Mouse (Mus musculus) thymus, adult 2 months (tissue): Measurements from ENCODE around the gene Gpi1. TPM values are rescaled to one million over a fixed set of nuclear protein-coding genes. Genes with fewer than 3 reads are reported as not detected.
A peak's percentile ranks its signal among the peaks of the same experiment; 100 is the strongest.
"Not testable (repeated sequence)": the region's sequence is repeated elsewhere in the genome, so short reads cannot be mapped to it uniquely, and the experiment has no call there.

ENCODE experiments used
- DNase-seq: peaks from one replicate; pipeline ENCODE4 v3.0.0; 2021
- H3K27ac ChIP-seq: fragments of 200-500 bp; 2 replicates; pipeline ENCODE4 v1.5.1; 2012; ENCODE audit warnings: low read length, control low read depth; ENCODE audit not compliant: control insufficient read depth, insufficient read depth
- H3K27me3 ChIP-seq: fragments of 200-500 bp; 2 replicates; pipeline ENCODE4 v1.6.1; 2012; ENCODE audit warnings: mild to moderate bottlenecking, low read length, moderate library complexity, mixed read lengths; ENCODE audit not compliant: control insufficient read depth, insufficient read depth
- H3K36me3 ChIP-seq: fragments of 200-500 bp; 2 replicates; pipeline ENCODE4 v1.6.1; 2012; ENCODE audit warnings: mild to moderate bottlenecking, low read length, moderate library complexity; ENCODE audit not compliant: control insufficient read depth, insufficient read depth
- H3K4me1 ChIP-seq: fragments of 200-500 bp; replicated peaks from 2 replicates; pipeline ENCODE4 v1.6.1; 2012; ENCODE audit warnings: low read length; ENCODE audit not compliant: control insufficient read depth, insufficient read depth
- H3K4me3 ChIP-seq: fragments of 200-500 bp; 2 replicates; pipeline ENCODE4 v1.5.1; 2012; ENCODE audit warnings: mild to moderate bottlenecking, low read length, control low read depth, moderate library complexity; ENCODE audit not compliant: control insufficient read depth, insufficient read depth
- CTCF ChIP-seq: fragments of 200-500 bp; IDR thresholded peaks from 2 replicates; pipeline ENCODE4 v1.5.1; 2012; ENCODE audit warnings: mild to moderate bottlenecking, control low read depth, low read length, moderate library complexity, borderline replicate concordance; ENCODE audit not compliant: control insufficient read depth, poor library complexity, insufficient read depth; ENCODE audit errors: extremely low read depth
- POLR2A ChIP-seq: fragments of 200-500 bp; IDR thresholded peaks from 2 replicates; pipeline ENCODE4 v1.6.1; 2012; ENCODE audit warnings: mild to moderate bottlenecking, low read length, control low read depth, moderate library complexity; ENCODE audit not compliant: control insufficient read depth, poor library complexity, insufficient read depth; ENCODE audit errors: extremely low read depth
- WGBS: fragments of 180-500 bp; shearing (Covaris S2); methylation state at CpG from one replicate; pipeline ENCODE4 v1.1.7; 2018; 5-methylcytosine and 5-hydroxymethylcytosine counted together
- polyA plus RNA-seq: library from polyadenylated mRNA; depleted of rRNA; stranded (reverse); fragments of >200 nt; gene quantifications from 2 replicates; pipeline ENCODE4 v1.2.3, GENCODE M21; 2012

Gpi1 gene
- polyA plus RNA-seq, 1 experiment = 265 TPM

DNA sequence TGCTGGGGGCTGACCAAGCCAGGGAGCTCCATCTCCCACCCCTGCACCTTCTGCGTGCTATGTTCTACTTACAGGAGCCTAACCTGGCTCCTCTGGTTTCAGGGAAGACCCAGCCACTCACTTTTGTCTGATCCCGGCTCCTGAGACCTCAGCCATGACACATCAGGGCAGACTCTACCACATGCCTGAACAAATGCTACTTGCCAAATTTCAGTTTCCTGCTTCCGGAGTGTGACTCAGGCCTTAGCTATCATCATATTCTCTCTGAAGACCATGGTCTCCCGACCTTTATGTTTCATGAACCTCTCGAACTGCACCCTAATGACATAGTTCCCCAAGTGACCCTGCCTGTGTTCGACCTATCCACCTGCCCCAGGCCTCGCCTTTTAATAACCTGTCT lies 16.9 kb downstream of the Gpi1 start:
- DNase-seq = no peak
- H3K4me3 ChIP-seq = no peak overlapping the region
- H3K4me1 ChIP-seq = peaks cover 13% of the 10 kb centered on the region; the same call in 1 of the 2 replicates
- TF ChIP-seq CTCF (no peak), POLR2A (no peak)
- no peaks in the 10 kb centered on the region for H3K27me3 ChIP-seq
- 96% methylated on average over 7 of the region's 7 CpGs for WGBS
- H3K36me3 ChIP-seq = peaks cover 63% of the 10 kb centered on the region
- no peak overlapping the region for H3K27ac ChIP-seq

GRCm38 (mm10) chr7:34208027-34208745 lies 21.9 kb downstream of the Gpi1 start:
- WGBS = 93% methylated on average over 9 of the region's 9 CpGs
- H3K27me3 ChIP-seq = no peaks in the 10 kb centered on the region
- H3K4me1 ChIP-seq = no peaks in the 10 kb centered on the region
- H3K36me3 ChIP-seq = peaks cover 85% of the 10 kb centered on the region
- no peak for TF ChIP-seq POLR2A
- no peak for TF ChIP-seq CTCF
- H3K27ac ChIP-seq = no peak overlapping the region
- DNase-seq = no peak
- no peak overlapping the region for H3K4me3 ChIP-seq

- Histone ChIP-seq H3K27me3 (no peaks in the 10 kb centered on the region), H3K27ac (no peak overlapping the region), H3K36me3 (peaks cover 85% of the 10 kb centered on the region), H3K4me3 (no peak overlapping the region), H3K4me1 (no peaks in the 10 kb centered on the region)
- TF ChIP-seq POLR2A (no peak), CTCF (no peak)
- DNase-seq = no peak
- WGBS = 95% methylated on average over 6 of the region's 6 CpGs
Measured at GRCm38 (mm10) chr7:34206331-34206730, 23.8 kb downstream of the Gpi1 start.

DNA sequence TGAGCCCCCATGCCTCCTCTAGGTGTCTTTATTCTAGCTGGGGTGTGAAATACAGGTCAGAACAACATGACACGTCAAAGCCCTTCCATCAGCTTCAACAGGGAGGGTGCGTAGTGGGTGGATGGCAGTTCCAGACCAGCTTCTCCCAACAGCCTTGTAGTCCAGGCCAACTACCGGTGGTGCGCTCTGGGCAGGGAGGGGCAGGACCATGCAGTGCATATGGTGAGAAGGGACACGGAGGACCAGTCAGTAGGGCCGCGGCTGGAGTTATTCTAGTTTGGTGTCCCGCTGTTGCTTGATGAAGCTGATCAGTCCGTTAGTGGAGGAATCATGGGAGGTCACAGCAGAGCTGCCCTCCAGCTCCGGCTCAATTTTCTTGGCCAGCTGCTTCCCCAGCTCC lies 28.0 kb downstream of the Gpi1 start:
- H3K27ac ChIP-seq, H3K27me3 ChIP-seq, H3K4me1 ChIP-seq, H3K4me3 ChIP-seq, DNase-seq: not testable (repeated sequence)
- WGBS = 97% methylated on average over 10 of the region's 10 CpGs
- peaks cover 60% of the 10 kb centered on the region for H3K36me3 ChIP-seq

DNA sequence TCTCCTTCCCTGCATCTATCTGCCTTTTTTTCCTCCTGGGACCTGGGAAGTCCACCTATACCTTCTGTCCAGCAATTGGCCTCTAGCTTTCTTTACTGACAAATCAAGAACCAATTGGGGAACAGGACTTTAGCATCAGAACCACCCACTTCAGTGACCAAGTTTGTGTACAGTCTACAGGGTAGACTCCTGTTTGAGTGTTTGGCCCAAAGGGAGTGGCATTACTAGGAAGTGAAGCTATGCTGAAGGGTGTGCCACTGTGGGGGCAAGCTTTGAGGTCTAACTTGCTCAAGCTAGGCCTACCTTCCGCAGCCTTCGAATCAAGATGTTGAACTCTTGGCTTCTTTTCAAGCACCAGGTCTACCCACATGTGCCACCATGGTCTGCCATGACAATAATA lies 29.3 kb downstream of the Gpi1 start:
- H3K36me3 ChIP-seq = peaks cover 47% of the 10 kb centered on the region
- 100% methylated on average over 2 of the region's 2 CpGs for WGBS

DNA sequence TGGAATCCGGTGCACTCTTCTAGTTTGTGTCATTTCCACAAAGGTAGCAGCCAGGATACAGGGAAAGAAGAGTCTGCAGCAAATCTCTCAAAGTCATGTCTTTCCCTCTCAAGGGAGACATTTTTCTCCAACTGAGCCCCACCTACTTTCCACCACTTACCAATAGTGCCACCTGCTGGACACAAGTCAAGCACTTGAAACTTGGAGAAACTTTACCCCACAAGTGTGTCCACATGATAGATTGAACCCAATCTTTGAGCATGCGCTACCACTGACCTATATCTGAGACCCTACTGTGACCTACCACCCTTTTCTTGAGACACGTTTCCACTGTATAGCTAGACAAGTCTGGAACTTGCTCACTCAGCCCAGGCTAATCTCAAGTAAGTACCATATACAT lies 31.8 kb downstream of the Gpi1 start:
- Histone ChIP-seq H3K36me3 (peaks cover 22% of the 10 kb centered on the region), H3K4me3 (no peak overlapping the region), H3K27ac (no peak overlapping the region), H3K4me1 (peaks cover 2% of the 10 kb centered on the region; the same call in 1 of the 2 replicates), H3K27me3 (no peaks in the 10 kb centered on the region)
- DNase-seq = peak; percentile 48
- TF ChIP-seq CTCF = no peak
- TF ChIP-seq POLR2A = no peak
- 73% methylated on average over 3 of the region's 3 CpGs for WGBS

More for the DNA sequence above, 29.3 kb downstream of the Gpi1 start:
- H3K4me1 ChIP-seq = no peaks in the 10 kb centered on the region
- H3K4me3 ChIP-seq = no peak overlapping the region
- H3K27ac ChIP-seq = no peak overlapping the region
- no peak for TF ChIP-seq CTCF
- TF ChIP-seq POLR2A = no peak
- DNase-seq = no peak
- H3K27me3 ChIP-seq = no peaks in the 10 kb centered on the region
